Mouse (Mus musculus) ES-E14 (cell line): Measurements from ENCODE around the gene Ugt2b1. TPM values are rescaled to one million over a fixed set of nuclear protein-coding genes. Genes with fewer than 3 reads are reported as not detected.

Experiments
- DNase-seq: peaks from one replicate; pipeline ENCODE4 v3.0.0-alpha.2; 2013; ENCODE audit warnings: low read depth, low spot score
- H3K27ac ChIP-seq: 2 replicates; pipeline ENCODE4 v1.5.1; 2012; ENCODE audit warnings: low read depth, mild to moderate bottlenecking, low read length, moderate library complexity, mixed read lengths; ENCODE audit not compliant: poor library complexity, insufficient read depth, severe bottlenecking
- H3K36me3 ChIP-seq: 2 replicates; pipeline ENCODE4 v1.6.1; 2012; ENCODE audit warnings: mild to moderate bottlenecking, low read length, moderate library complexity, mixed read lengths; ENCODE audit not compliant: control insufficient read depth, poor library complexity, insufficient read depth, severe bottlenecking
- H3K4me1 ChIP-seq, 2 experiments: fragments of 150-350 bp in 1 of 2; sonication (generic) in 1 of 2; 2 replicates each; pipeline ENCODE4 v1.6.1; 2012; ENCODE audit warnings: low read length in 2 of 2, mild to moderate bottlenecking in 1 of 2, mixed read lengths in 1 of 2; ENCODE audit not compliant: control insufficient read depth in 2 of 2, insufficient read depth in 2 of 2, poor library complexity in 1 of 2
- H3K4me3 ChIP-seq, 2 experiments: fragments of 150-350 bp in 1 of 2; sonication (generic) in 1 of 2; 2 replicates each; pipeline ENCODE4 v1.5.1; 2012; ENCODE audit warnings: low read length in 2 of 2, low read depth in 1 of 2, mild to moderate bottlenecking in 1 of 2, mixed read lengths in 1 of 2; ENCODE audit not compliant: insufficient read depth in 1 of 2, poor library complexity in 1 of 2, severe bottlenecking in 1 of 2
- H3K9ac ChIP-seq: 2 replicates; pipeline ENCODE4 v1.6.1; 2012; ENCODE audit warnings: low read depth, mild to moderate bottlenecking, low read length, mixed read lengths; ENCODE audit not compliant: poor library complexity, insufficient read depth, severe bottlenecking
- H3K9me3 ChIP-seq: fragments of 150-350 bp; sonication (generic); 2 replicates; pipeline ENCODE4 v1.6.1; 2012; ENCODE audit warnings: low read depth, mild to moderate bottlenecking, low read length; ENCODE audit not compliant: control insufficient read depth, insufficient read depth
- CHD2 ChIP-seq: IDR thresholded peaks from 2 replicates; pipeline ENCODE4 v1.6.1; 2014; ENCODE audit warnings: mild to moderate bottlenecking, low read depth, low read length, inconsistent platforms
- HCFC1 ChIP-seq: IDR thresholded peaks from 2 replicates; pipeline ENCODE4 v1.6.1; 2012; ENCODE audit warnings: low read length, inconsistent platforms, borderline replicate concordance; ENCODE audit not compliant: insufficient read depth
- MAFK ChIP-seq: IDR thresholded peaks from 2 replicates; pipeline ENCODE4 v1.6.1; 2014; ENCODE audit warnings: mild to moderate bottlenecking, low read depth, low read length, inconsistent platforms; ENCODE audit not compliant: insufficient read depth
- ZC3H11A ChIP-seq: IDR thresholded peaks from 2 replicates; pipeline ENCODE4 v1.6.1; 2012; ENCODE audit warnings: low read depth, mild to moderate bottlenecking, inconsistent platforms, low read length, borderline replicate concordance
- ZNF384 ChIP-seq: IDR thresholded peaks from 2 replicates; pipeline ENCODE4 v1.6.1; 2012; ENCODE audit warnings: low read depth, low read length, inconsistent platforms
- in situ Hi-C, 2 experiments: fragments of 600-800 bp; cut with MboI; formaldehyde crosslinking; loops; one replicate each; pipeline ENCODE4 v1.15.1; 2025; ENCODE audit warnings: low sequenced_read_pairs in 2 of 2, inconsistent platforms in 1 of 2; ENCODE audit not compliant: unreplicated experiment in 2 of 2
- total RNA-seq: library from RNA; depleted of rRNA; stranded (reverse); fragments of 300-350 nt; gene quantifications from 2 replicates; pipeline ENCODE4 v1.2.3, GENCODE M21; 2012

Ugt2b1 gene
- total RNA-seq, 1 experiment = not detected

- Histone ChIP-seq H3K27ac (no peak within 1 kb of the TSS), H3K4me1 (no peaks in the 10 kb centered on the region), H3K9me3 (no peaks in the 10 kb centered on the region), H3K36me3 (no peaks in the 10 kb centered on the region), H3K4me3 (no peak within 1 kb of the TSS), H3K9ac (no peak within 1 kb of the TSS)
- no peak for DNase-seq
- no peak for TF ChIP-seq ZNF384
- TF ChIP-seq HCFC1 = no peak
- no peak for TF ChIP-seq ZC3H11A
- no peak for TF ChIP-seq MAFK
- TF ChIP-seq CHD2 = no peak
- in situ Hi-C loops = no loop called here
Observed at GRCm38 (mm10) chr5:86906758-86907157, 19.6 kb downstream of the Ugt2b1 start, which contains the start of gene Ugt2b34. Gene Ugt2b34 (minus strand): TSS chr5:86906937.

- no peak for TF ChIP-seq CHD2
- TF ChIP-seq ZNF384 = no peak
- TF ChIP-seq HCFC1 = no peak
- TF ChIP-seq MAFK = no peak
- TF ChIP-seq ZC3H11A = no peak
- Histone ChIP-seq H3K4me3 (no peak overlapping the region), H3K4me1 (no peaks in the 10 kb centered on the region), H3K36me3 (no peaks in the 10 kb centered on the region), H3K9me3 (no peaks in the 10 kb centered on the region), H3K27ac (no peak overlapping the region), H3K9ac (no peak overlapping the region)
- DNase-seq = no peak
- in situ Hi-C loops = loop anchor here in 1 of 2 experiments (25.0 kb wide), 1 partner anchor 247 kb away; the partner anchor contains the start of gene Ugt2b5
Observed at GRCm38 (mm10) chr5:86889933-86890332, 36.4 kb downstream of the Ugt2b1 start.

DNA sequence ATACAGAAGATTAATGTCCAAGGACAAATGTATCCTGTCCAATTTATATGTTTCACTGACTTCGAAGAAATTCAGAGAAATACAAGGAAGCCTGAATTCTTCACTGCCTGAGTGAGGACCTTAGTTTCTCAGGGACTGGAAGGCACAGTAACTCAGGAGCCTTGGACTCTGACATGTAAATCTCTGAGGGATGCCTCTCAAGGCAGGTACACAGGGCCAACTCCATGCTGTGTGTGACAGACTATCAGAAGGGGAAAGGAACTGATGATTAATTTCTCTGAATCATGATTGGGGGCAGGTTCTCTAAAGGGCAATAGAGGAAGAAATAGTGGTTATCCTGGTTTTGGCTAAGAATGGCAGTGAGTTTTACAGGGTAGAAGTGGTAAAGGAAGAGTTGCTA is 37.9 kb downstream of the Ugt2b1 start:
- no peaks in the 10 kb centered on the region for H3K4me1 ChIP-seq
- H3K9me3 ChIP-seq = no peaks in the 10 kb centered on the region
- no peak overlapping the region for H3K9ac ChIP-seq
- H3K27ac ChIP-seq = no peak overlapping the region
- TF ChIP-seq MAFK (no peak), ZC3H11A (no peak), HCFC1 (no peak), CHD2 (no peak), ZNF384 (no peak)
- in situ Hi-C loops = loop anchor here in 1 of 2 experiments (25.0 kb wide), 1 partner anchor 249 kb away; the partner anchor contains the start of gene Ugt2b5
- no peak overlapping the region for H3K4me3 ChIP-seq
- H3K36me3 ChIP-seq = no peaks in the 10 kb centered on the region
- no peak for DNase-seq

GRCm38 (mm10) chr5:86887081-86887480 is 39.2 kb downstream of the Ugt2b1 start:
- TF ChIP-seq HCFC1 (no peak), MAFK (no peak), ZNF384 (no peak), CHD2 (no peak), ZC3H11A (no peak)
- Histone ChIP-seq H3K4me1 (no peaks in the 10 kb centered on the region), H3K9me3 (peaks cover 2% of the 10 kb centered on the region; the same call in 1 of the 2 replicates), H3K4me3 (no peak overlapping the region), H3K36me3 (no peaks in the 10 kb centered on the region), H3K9ac (no peak overlapping the region), H3K27ac (no peak overlapping the region)
- no peak for DNase-seq
- in situ Hi-C loops = loop anchor here in 1 of 2 experiments (25.0 kb wide), 1 partner anchor 250 kb away; the partner anchor contains the start of gene Ugt2b5
